Mouse (Mus musculus): ENCODE results near the gene Pan3. TPM values are rescaled to one million over a fixed set of nuclear protein-coding genes. Genes with fewer than 3 reads are reported as not detected.

Pan3 gene
- polyA plus RNA-seq, 1 experiment from 2014 or later: 29.9 TPM

DNA sequence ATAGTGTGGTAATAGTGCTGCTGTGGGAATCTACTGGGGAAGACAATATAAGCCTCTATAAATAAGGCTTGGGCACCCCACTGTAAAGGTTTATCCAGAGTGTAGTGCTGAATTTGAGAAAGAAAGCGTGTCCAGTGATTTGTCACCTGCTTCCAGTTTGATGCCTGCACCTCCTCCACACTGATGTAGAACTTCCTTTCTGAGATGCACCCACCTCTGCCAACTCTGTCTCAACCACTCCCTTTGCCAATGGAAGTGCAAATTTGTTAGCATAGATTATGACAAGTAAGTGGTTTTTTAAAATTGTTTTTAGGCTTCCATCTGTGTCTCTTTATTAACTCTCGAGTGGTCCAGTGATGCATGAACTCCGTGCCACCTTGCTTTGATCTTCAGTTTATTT, 33.3 kb downstream of the Pan3 start:
- Histone ChIP-seq H3K4me3 (ENCODE audit: low read depth, low read length) (no peak overlapping the region), H3K4me2 (ENCODE audit: low read depth, low read length) (no peak overlapping the region), H3K27me3 (ENCODE audit: insufficient read depth, low read length) (no peaks in the 10 kb centered on the region), H3K4me1 (ENCODE audit: insufficient read depth) (no peaks in the 10 kb centered on the region), H3K9me3 (ENCODE audit: low read length) (no peaks in the 10 kb centered on the region), H3K36me3 (replicated peaks; ENCODE audit: insufficient read depth, low read length) (peaks cover 22% of the 10 kb centered on the region), H3K27ac (ENCODE audit: low read depth) (no peak overlapping the region), H3K9ac (replicated peaks) (no peak overlapping the region)
- no peak for TF ChIP-seq EP300 (IDR thresholded peaks at IDR 0.05; ENCODE audit: low read depth)
- no peak for TF ChIP-seq CTCF (IDR thresholded peaks at IDR 0.05; ENCODE audit: low read depth)
- no peak for DNase-seq
- no peak for ATAC-seq
- WGBS (ENCODE audit: insufficient replicate concordance): 82% methylated on average over 3 of the region's 3 CpGs

DNA sequence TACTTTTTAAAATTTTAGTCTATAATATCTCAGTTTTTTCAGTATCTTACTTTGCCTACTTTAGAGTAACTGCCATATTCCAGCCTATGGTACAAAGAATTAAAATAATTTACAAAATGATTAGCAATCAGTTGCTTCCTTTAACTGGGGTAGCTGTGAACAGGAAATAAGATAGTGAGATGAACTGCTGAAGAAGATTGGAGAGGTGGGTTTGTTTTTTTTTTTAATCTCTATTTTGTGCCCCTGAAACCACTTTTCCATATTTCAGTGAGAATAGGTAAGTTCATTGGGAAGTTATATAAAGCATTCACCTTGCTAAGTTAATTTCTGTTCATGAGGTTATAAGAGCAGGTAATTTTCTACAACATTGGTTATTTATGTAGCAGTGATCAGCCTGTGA, 36.4 kb downstream of the Pan3 start:
- peaks cover 26% of the 10 kb centered on the region for H3K36me3 ChIP-seq (replicated peaks; ENCODE audit: insufficient read depth, low read length)

DNA sequence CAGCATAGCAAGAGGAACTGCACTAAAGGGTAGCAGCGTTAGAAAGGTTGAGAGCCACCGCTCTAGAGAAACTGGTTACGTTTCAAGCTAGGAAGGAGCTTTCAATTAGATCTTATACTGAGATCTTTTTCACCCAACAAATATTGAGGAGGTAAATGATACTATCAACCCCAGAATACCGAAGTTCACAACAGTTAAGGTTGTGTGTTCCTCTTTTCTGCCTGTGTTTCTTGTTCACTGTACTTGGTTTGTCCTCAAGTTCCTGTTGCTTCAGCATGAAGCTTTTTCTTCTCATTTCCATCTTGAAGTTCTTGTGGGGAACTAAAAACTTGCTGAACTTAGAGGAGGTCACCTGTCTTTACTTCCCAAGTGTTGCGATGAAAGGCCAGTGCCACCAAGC, 41.2 kb downstream of the Pan3 start:
- H3K9me3 ChIP-seq (ENCODE audit: low read length): no peaks in the 10 kb centered on the region
- H3K36me3 ChIP-seq (replicated peaks; ENCODE audit: insufficient read depth, low read length): peaks cover 16% of the 10 kb centered on the region
- H3K4me3 ChIP-seq (ENCODE audit: low read depth, low read length): no peak overlapping the region
- H3K9ac ChIP-seq (replicated peaks): no peak overlapping the region
- H3K27ac ChIP-seq (ENCODE audit: low read depth): peak overlapping the region; percentile 34
- ATAC-seq (no peak), DNase-seq (no peak)
- 66% methylated on average over 5 of the region's 5 CpGs for WGBS (ENCODE audit: insufficient replicate concordance)
- H3K4me1 ChIP-seq (ENCODE audit: insufficient read depth): peaks cover 13% of the 10 kb centered on the region
- no peaks in the 10 kb centered on the region for H3K27me3 ChIP-seq (ENCODE audit: insufficient read depth, low read length)
- no peak overlapping the region for H3K4me2 ChIP-seq (ENCODE audit: low read depth, low read length)
- TF ChIP-seq CTCF (IDR thresholded peaks at IDR 0.05; ENCODE audit: low read depth): no peak

More for the DNA sequence above, 36.4 kb downstream of the Pan3 start:
- Histone ChIP-seq H3K4me1 (ENCODE audit: insufficient read depth) (no peaks in the 10 kb centered on the region), H3K4me3 (ENCODE audit: low read depth, low read length) (no peak overlapping the region), H3K4me2 (ENCODE audit: low read depth, low read length) (no peak overlapping the region), H3K9me3 (ENCODE audit: low read length) (no peaks in the 10 kb centered on the region), H3K27me3 (ENCODE audit: insufficient read depth, low read length) (no peaks in the 10 kb centered on the region), H3K9ac (replicated peaks) (no peak overlapping the region), H3K27ac (ENCODE audit: low read depth) (no peak overlapping the region)
- ATAC-seq (no peak), DNase-seq (no peak)
- TF ChIP-seq EP300 (IDR thresholded peaks at IDR 0.05; ENCODE audit: low read depth) (no peak), CTCF (IDR thresholded peaks at IDR 0.05; ENCODE audit: low read depth) (no peak)

DNA sequence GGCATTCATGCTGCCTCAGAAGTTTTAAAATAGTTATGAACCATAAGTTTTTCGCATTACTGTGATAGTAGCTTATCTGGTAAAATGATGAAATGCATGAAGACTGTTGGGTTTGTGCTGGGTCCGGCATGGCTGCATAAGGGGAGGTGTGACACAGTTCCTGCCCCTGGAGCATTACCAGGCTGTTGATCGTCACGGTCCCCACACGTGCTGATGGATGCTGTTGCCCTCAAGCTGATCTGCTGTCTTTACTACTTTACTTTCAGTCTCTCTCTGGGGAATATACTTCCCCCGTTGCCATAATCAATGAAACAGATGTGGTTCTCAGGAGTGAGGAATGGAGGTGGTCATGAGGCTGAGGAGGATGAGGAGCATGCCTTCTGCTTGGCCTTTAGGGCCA, 43.1 kb downstream of the Pan3 start:
- WGBS (ENCODE audit: insufficient replicate concordance): 79% methylated on average over 6 of the region's 6 CpGs

DNA sequence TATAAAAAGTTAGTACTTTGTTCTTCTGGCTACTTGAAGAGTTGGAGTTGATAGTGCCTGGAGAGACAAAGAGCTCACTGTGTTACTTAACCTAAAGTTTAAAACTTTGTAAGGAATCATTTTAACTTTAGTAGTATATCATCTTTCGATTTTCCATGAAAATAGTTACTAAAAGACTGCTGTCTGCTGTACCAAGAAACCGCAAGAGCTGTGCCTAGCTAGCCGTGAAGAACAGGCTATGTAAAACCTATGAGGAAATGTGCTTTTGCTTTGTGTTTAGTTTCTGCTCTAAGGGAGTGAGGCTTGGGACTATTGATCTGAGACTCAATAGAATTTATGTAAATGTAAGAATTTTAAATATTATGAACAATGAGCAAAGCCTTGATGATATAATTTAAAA, 43.9 kb downstream of the Pan3 start:
- no peak overlapping the region; the same call in 1 of the 2 replicates for H3K27ac ChIP-seq (ENCODE audit: low read depth)
- WGBS (ENCODE audit: insufficient replicate concordance): 81% methylated on average over 3 of the region's 3 CpGs
- H3K9me3 ChIP-seq (ENCODE audit: low read length): no peaks in the 10 kb centered on the region
- TF ChIP-seq CTCF (IDR thresholded peaks at IDR 0.05; ENCODE audit: low read depth) (no peak), EP300 (IDR thresholded peaks at IDR 0.05; ENCODE audit: low read depth) (no peak)
- H3K36me3 ChIP-seq (replicated peaks; ENCODE audit: insufficient read depth, low read length): 0 out of 2 replicates have a peak, but pooled peaks cover 6% of the 10 kb centered on the region
- no peak overlapping the region for H3K4me3 ChIP-seq (ENCODE audit: low read depth, low read length)
- H3K4me2 ChIP-seq (ENCODE audit: low read depth, low read length): no peak overlapping the region
- H3K9ac ChIP-seq (replicated peaks): no peak overlapping the region
- DNase-seq (no peak), ATAC-seq (no peak)
- H3K27me3 ChIP-seq (ENCODE audit: insufficient read depth, low read length): no peaks in the 10 kb centered on the region
- H3K4me1 ChIP-seq (ENCODE audit: insufficient read depth): peaks cover 14% of the 10 kb centered on the region

More for the DNA sequence above, 43.1 kb downstream of the Pan3 start:
- peaks cover 14% of the 10 kb centered on the region for H3K4me1 ChIP-seq (ENCODE audit: insufficient read depth)
- no peaks in the 10 kb centered on the region for H3K27me3 ChIP-seq (ENCODE audit: insufficient read depth, low read length)
- 0 out of 2 replicates have a peak, but pooled peaks cover 6% of the 10 kb centered on the region for H3K36me3 ChIP-seq (replicated peaks; ENCODE audit: insufficient read depth, low read length)
- H3K9ac ChIP-seq (replicated peaks): no peak overlapping the region
- no peak for ATAC-seq
- H3K9me3 ChIP-seq (ENCODE audit: low read length): no peaks in the 10 kb centered on the region
- H3K4me2 ChIP-seq (ENCODE audit: low read depth, low read length): no peak overlapping the region
- TF ChIP-seq CTCF (IDR thresholded peaks at IDR 0.05; ENCODE audit: low read depth) (no peak), EP300 (IDR thresholded peaks at IDR 0.05; ENCODE audit: low read depth) (no peak)
- H3K27ac ChIP-seq (ENCODE audit: low read depth): no peak overlapping the region
- H3K4me3 ChIP-seq (ENCODE audit: low read depth, low read length): no peak overlapping the region
- DNase-seq: no peak

DNA sequence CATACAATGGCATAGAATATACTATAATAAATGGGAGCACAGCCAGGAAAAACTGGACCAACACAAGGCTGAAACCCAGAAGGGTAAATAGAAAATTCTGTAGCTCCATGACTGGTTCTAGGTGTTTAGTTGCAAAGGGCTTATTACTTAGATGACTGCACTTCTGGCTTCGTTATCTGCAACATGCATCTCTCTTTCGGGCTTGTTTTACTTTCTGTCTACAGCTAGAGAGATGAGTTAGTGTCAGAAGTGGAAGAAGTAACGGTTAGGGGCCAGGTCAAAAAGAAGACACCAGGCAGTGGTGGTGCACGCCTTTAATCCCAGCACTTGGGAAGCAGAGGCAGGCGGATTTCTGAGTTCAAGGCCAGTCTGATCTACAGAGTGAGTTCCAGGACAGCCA, 46.1 kb downstream of the Pan3 start:
- Histone ChIP-seq H3K4me1 (ENCODE audit: insufficient read depth) (peaks cover 14% of the 10 kb centered on the region), H3K4me2 (ENCODE audit: low read depth, low read length) (no peak overlapping the region), H3K4me3 (ENCODE audit: low read depth, low read length) (no peak overlapping the region), H3K27me3 (ENCODE audit: insufficient read depth, low read length) (no peaks in the 10 kb centered on the region), H3K27ac (ENCODE audit: low read depth) (no peak overlapping the region), H3K9me3 (ENCODE audit: low read length) (no peaks in the 10 kb centered on the region), H3K36me3 (replicated peaks; ENCODE audit: insufficient read depth, low read length) (0 out of 2 replicates have a peak, but pooled peaks cover 3% of the 10 kb centered on the region), H3K9ac (replicated peaks) (no peak overlapping the region)
- WGBS (ENCODE audit: insufficient replicate concordance): 79% methylated on average over 5 of the region's 5 CpGs
- no peak for ATAC-seq
- TF ChIP-seq EP300 (IDR thresholded peaks at IDR 0.05; ENCODE audit: low read depth) (no peak), CTCF (IDR thresholded peaks at IDR 0.05; ENCODE audit: low read depth) (no peak)
- no peak for DNase-seq

DNA sequence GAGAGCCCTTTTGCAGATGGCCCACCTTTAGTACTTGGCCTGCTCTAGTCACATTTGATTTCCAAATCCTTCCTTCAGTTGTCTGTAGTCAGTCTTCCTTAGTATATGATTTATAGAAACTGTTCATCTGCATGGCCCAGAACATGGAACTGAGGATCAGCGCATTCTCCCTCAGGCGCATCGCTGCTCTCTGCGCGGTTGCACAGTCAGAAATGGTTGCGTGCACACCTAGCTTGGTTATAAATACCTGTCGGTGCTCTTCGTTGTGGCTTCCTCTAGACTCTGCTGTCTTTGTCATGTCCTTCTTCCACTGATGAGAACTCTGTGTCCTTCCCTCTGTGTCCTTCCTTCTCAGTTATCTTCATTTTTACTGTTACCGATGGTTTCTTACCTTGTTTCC, 47.1 kb downstream of the Pan3 start:
- Histone ChIP-seq H3K9me3 (ENCODE audit: low read length) (no peaks in the 10 kb centered on the region), H3K36me3 (replicated peaks; ENCODE audit: insufficient read depth, low read length) (0 out of 2 replicates have a peak, but pooled peaks cover 3% of the 10 kb centered on the region), H3K4me1 (ENCODE audit: insufficient read depth) (peaks cover 14% of the 10 kb centered on the region), H3K9ac (replicated peaks) (no peak overlapping the region), H3K4me2 (ENCODE audit: low read depth, low read length) (no peak overlapping the region), H3K27me3 (ENCODE audit: insufficient read depth, low read length) (no peaks in the 10 kb centered on the region), H3K27ac (ENCODE audit: low read depth) (no peak overlapping the region), H3K4me3 (ENCODE audit: low read depth, low read length) (no peak overlapping the region)
- TF ChIP-seq CTCF (IDR thresholded peaks at IDR 0.05; ENCODE audit: low read depth): no peak
- no peak for TF ChIP-seq EP300 (IDR thresholded peaks at IDR 0.05; ENCODE audit: low read depth)
- DNase-seq: no peak
- WGBS (ENCODE audit: insufficient replicate concordance): 89% methylated on average over 9 of the region's 9 CpGs
- ATAC-seq: no peak
